Mouse (Mus musculus) heart, adult 2 months (tissue): ENCODE data around the gene Meox2. TPM values are rescaled to one million over a fixed set of nuclear protein-coding genes. Genes with fewer than 3 reads are reported as not detected.

Experiments used
- DNase-seq, 2 experiments: peaks; one replicate each; pipeline ENCODE4 v3.0.0; 2021
- H3K27ac ChIP-seq: fragments of 200-600 bp; 2 replicates; pipeline ENCODE4 v1.8.1; 2022
- H3K27me3 ChIP-seq: fragments of 200-500 bp; 2 replicates; pipeline ENCODE4 v1.6.1; 2012; ENCODE audit warnings: mild to moderate bottlenecking, low read length, inconsistent platforms, mixed read lengths; ENCODE audit not compliant: control insufficient read depth, insufficient read depth
- H3K36me3 ChIP-seq: fragments of 200-500 bp; 2 replicates; pipeline ENCODE4 v1.6.1; 2012; ENCODE audit warnings: low read length, inconsistent platforms; ENCODE audit not compliant: control insufficient read depth, insufficient read depth
- H3K4me1 ChIP-seq: fragments of 200-500 bp; 2 replicates; pipeline ENCODE4 v1.6.1; 2011; ENCODE audit warnings: low read length; ENCODE audit not compliant: control insufficient read depth, insufficient read depth
- H3K4me3 ChIP-seq: fragments of 200-600 bp; 2 replicates; pipeline ENCODE4 v1.8.1; 2022
- H3K79me2 ChIP-seq: fragments of 200-500 bp; replicated peaks from 2 replicates; pipeline ENCODE4 v1.6.1; 2012; ENCODE audit warnings: mild to moderate bottlenecking, inconsistent platforms, low read length, moderate library complexity, mixed read lengths; ENCODE audit not compliant: control insufficient read depth, insufficient read depth
- H3K9ac ChIP-seq: fragments of 200-500 bp; 2 replicates; pipeline ENCODE4 v1.6.1; 2012; ENCODE audit warnings: low read depth, mild to moderate bottlenecking, control low read depth, inconsistent platforms, low read length, mixed read lengths
- CTCF ChIP-seq: fragments of 200-600 bp; IDR thresholded peaks from 2 replicates; pipeline ENCODE4 v1.8.1; 2022; ENCODE audit warnings: antibody characterized with exemption, mild to moderate bottlenecking, moderate library complexity
- EP300 ChIP-seq: fragments of 200-500 bp; IDR thresholded peaks from 2 replicates; pipeline ENCODE4 v1.6.1; 2011; ENCODE audit warnings: low read depth, low read length, control low read depth; ENCODE audit not compliant: insufficient read depth
- POLR2A ChIP-seq: fragments of 200-500 bp; IDR thresholded peaks from 2 replicates; pipeline ENCODE4 v1.6.1; 2011; ENCODE audit warnings: mild to moderate bottlenecking, low read depth, low read length, control low read depth; ENCODE audit not compliant: insufficient read depth
- WGBS: fragments of 180-500 bp; shearing (Covaris S2); methylation state at CpG from one replicate; pipeline ENCODE4 v1.1.7; 2018; 5-methylcytosine and 5-hydroxymethylcytosine counted together
- intact Hi-C: fragments of 180-260 bp; cut with DNase I; formaldehyde crosslinking; loops from one replicate; pipeline ENCODE4 v1.15.1; 2025
- polyA plus RNA-seq: library from polyadenylated mRNA; depleted of rRNA; stranded (reverse); fragments of >200 nt; gene quantifications from 2 replicates; pipeline ENCODE4 v1.2.3, GENCODE M21; 2012
- total RNA-seq, 2 experiments: library from RNA; stranded (reverse); gene quantifications; 2 replicates each; pipeline ENCODE4 v1.2.3; 2021

Gene Meox2
- total and polyA plus RNA-seq, 3 experiments: 7.3 to 13.4 (median 10.2) TPM

DNA sequence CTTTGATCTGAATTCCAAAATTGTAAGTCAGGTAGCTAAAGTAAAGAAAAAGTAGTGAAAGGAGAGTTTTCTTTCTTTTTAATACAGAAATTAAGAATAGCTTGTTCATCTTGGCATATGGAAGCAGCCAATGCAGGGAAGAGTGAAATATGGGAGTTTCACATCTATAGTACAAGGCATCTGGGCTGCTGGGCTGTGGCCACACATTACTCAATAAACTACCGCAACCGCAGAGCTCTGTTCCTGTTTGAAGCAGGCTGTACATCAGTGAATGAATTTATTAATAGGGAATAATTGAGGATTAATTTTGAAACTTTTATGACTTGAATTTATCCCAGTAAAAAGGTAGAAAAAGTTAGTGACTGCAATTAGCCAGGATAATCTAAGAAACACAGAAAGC lies 15.4 kb downstream of the Meox2 start:
- WGBS: 64% methylated on average over 2 of the region's 2 CpGs
- TF ChIP-seq CTCF (no peak), EP300 (no peak), POLR2A (no peak)
- H3K27ac ChIP-seq: peak overlapping the region; percentile 4; the same call in 1 of the 2 replicates
- H3K9ac ChIP-seq: no peak overlapping the region
- peaks cover 2% of the 10 kb centered on the region for H3K4me1 ChIP-seq
- no peak overlapping the region for H3K4me3 ChIP-seq
- H3K36me3 ChIP-seq: peaks cover 15% of the 10 kb centered on the region
- intact Hi-C loops: no loop called here
- H3K27me3 ChIP-seq: no peaks in the 10 kb centered on the region
- no peak for DNase-seq
- peaks cover 2% of the 10 kb centered on the region; the same call in 1 of the 2 replicates for H3K79me2 ChIP-seq

DNA sequence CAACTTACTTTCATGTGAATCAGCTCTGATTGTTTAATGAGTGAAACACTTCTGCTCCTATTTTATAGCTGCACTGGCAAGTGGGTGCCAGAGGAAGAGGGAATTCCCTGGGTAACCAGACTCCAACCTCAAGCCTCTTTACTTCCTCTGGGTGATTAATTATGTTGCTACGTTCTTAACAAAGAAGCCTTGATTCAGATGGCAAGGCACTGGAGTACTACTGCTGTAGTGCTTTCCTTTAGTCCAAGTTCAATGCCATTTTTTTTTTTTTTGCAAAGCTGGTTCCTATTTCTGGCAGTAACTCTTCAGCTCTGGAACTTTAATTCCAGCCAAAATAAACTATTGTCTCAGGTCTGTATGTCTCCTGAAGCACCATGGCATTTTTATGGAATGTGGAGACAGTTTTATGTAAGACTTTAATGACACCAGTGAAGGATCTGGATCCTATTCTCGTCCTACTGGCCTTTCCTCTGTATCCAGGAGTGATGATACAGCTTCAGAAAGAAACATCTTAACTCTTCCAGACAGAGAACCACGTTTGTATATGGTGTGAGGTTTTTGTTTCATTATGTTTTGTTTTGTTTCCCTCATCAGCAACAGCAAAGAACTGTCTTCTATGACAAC lies 33.9 kb downstream of the Meox2 start:
- no peak overlapping the region for H3K27ac ChIP-seq
- intact Hi-C loops: no loop called here
- H3K27me3 ChIP-seq: no peaks in the 10 kb centered on the region
- H3K79me2 ChIP-seq: no peaks in the 10 kb centered on the region
- WGBS: 27% methylated on average over 3 of the region's 3 CpGs
- no peak overlapping the region for H3K9ac ChIP-seq
- DNase-seq: no peak
- no peak overlapping the region for H3K4me3 ChIP-seq
- peaks cover 14% of the 10 kb centered on the region for H3K36me3 ChIP-seq
- TF ChIP-seq EP300 (no peak), CTCF (no peak)
- peaks cover 3% of the 10 kb centered on the region for H3K4me1 ChIP-seq

DNA sequence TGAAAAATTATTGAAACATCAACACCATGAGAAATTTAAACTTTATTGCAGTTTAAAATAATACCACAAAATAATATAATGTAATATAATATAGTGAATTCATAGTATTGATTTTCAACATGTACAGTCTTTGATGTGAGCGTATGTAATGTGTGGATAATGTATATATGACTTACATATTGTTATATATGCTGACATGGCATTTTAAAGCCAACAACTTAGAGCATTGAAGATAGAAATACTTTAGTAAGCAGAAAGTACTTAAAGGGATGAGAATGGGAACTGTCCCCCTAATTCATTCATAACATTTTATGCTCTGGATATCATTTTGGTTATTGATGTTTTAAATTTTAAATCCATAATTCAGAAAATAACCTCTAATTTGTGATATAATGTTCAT lies 35.5 kb downstream of the Meox2 start:
- DNase-seq: no peak
- WGBS: 91% methylated on average over 1 of the region's 1 CpGs
- H3K9ac ChIP-seq: no peak overlapping the region
- intact Hi-C loops: no loop called here
- no peak overlapping the region for H3K4me3 ChIP-seq
- H3K27me3 ChIP-seq: no peaks in the 10 kb centered on the region
- H3K36me3 ChIP-seq: peaks cover 13% of the 10 kb centered on the region
- TF ChIP-seq CTCF (no peak), POLR2A (no peak), EP300 (no peak)
- peaks cover 3% of the 10 kb centered on the region for H3K4me1 ChIP-seq
- H3K27ac ChIP-seq: no peak overlapping the region
- H3K79me2 ChIP-seq: no peaks in the 10 kb centered on the region

DNA sequence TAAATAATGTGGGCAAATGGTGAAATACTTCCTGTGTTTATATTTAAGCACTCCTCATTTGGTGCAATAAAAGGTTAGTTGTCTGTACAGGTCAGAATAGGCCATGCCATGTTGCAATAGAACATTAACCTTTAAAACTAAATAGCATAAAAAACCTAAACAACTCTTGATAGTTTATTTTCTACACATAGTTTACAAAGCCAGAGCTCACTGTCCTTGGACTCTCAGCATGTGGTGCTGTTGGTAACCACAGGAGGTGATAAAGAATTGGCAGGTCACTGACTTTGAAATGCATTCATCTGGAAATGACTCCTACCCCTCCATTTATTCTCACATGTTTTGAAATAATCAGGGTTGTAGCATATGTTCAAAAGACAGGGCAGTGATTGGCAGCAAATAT lies 59.4 kb downstream of the Meox2 start:
- no peak for DNase-seq
- TF ChIP-seq CTCF: no peak
- no peak for TF ChIP-seq POLR2A
- no peak for TF ChIP-seq EP300
- Histone ChIP-seq H3K4me1 (peaks cover 7% of the 10 kb centered on the region), H3K9ac (no peak overlapping the region), H3K27me3 (no peaks in the 10 kb centered on the region), H3K27ac (no peak overlapping the region), H3K36me3 (peaks cover 13% of the 10 kb centered on the region), H3K79me2 (no peaks in the 10 kb centered on the region), H3K4me3 (no peak overlapping the region)
- intact Hi-C loops: loop anchor here (10.0 kb wide), 1 partner anchor 53 kb away; no protein-coding TSS in a partner anchor

DNA sequence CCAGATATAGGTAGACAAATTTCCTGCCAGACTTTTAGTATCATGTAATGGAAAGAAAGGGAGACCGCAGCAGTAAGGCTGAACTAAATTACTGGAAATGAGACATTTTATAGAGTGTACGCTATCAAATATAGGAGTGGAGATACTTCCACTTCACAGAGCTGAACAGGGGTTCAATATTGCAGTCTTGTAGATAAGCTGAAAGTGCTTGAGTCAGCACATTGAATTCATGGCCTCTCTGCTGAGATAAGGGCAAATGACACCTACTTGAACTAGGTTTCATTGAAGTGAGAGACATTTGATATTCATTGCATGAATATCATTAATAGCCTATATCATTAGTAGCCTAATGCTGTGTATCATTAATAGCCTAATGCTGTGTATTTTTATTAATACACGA lies 65.0 kb downstream of the Meox2 start:
- Histone ChIP-seq H3K36me3 (peaks cover 3% of the 10 kb centered on the region), H3K79me2 (no peaks in the 10 kb centered on the region), H3K27ac (no peak overlapping the region), H3K9ac (no peak overlapping the region), H3K27me3 (no peaks in the 10 kb centered on the region), H3K4me3 (no peak overlapping the region), H3K4me1 (no peaks in the 10 kb centered on the region)
- DNase-seq: no peak
- TF ChIP-seq POLR2A: no peak
- TF ChIP-seq EP300: no peak
- no peak for TF ChIP-seq CTCF
- 86% methylated on average over 3 of the region's 3 CpGs for WGBS
- intact Hi-C loops: loop anchor here (10.0 kb wide), 1 partner anchor 159 kb away; no protein-coding TSS in a partner anchor

DNA sequence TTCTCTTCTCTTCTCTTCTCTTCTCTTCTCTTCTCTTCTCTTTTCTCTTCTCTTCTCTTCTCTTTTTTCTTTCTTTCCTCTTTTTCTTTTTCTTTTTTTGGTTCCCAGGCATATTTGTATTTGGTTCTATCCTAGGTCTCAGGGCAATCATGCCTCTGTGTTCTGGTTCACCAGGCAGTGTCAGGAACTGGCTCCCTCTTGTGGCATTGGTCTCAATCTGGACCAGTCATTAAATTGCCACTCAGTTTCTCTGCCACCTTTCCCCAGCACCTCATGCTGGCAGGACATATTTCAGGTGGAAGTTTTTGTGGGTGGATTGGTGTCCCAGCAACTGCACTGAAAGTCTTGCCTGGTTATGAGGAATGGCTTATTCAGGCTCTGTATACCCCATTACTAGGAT lies 75.3 kb downstream of the Meox2 start:
- peaks cover 2% of the 10 kb centered on the region; the same call in 1 of the 2 replicates for H3K36me3 ChIP-seq
- no peak overlapping the region for H3K27ac ChIP-seq
- H3K9ac ChIP-seq: no peak overlapping the region
- H3K79me2 ChIP-seq: no peaks in the 10 kb centered on the region
- no peaks in the 10 kb centered on the region for H3K4me1 ChIP-seq
- peak; percentile 18 to 22 for DNase-seq
- TF ChIP-seq POLR2A (no peak), CTCF (peak; percentile 71), EP300 (0 out of 2 replicates have a peak, but pooled peaks have one; percentile 35)
- intact Hi-C loops: loop anchor here (1.0 to 5.0 kb wide), 3 partner anchors 106 to 471 kb away; no protein-coding TSS in a partner anchor
- no peak overlapping the region for H3K4me3 ChIP-seq
- no peaks in the 10 kb centered on the region for H3K27me3 ChIP-seq
